Mouse (Mus musculus): ENCODE results near the gene Fbxw21.

DNA sequence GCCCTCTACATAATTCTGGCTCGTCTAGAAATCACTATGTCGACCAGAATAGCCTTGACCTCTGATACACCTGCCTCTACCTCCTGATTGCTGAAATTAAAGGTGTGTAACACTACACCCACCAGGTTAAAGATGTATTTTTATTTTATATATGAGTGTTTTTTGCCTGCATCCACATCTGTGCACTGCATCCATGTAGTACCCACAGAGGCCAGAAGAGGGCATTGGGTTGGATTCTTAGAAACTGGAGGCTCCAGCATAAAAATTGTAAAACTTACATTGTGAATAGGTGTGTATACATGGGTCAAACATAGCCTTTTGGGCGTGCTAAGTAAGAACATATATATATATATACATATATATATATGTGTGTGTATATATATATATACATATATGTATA is 33.6 kb downstream of the Fbxw21 start:
- TF ChIP-seq CTCF (IDR thresholded peaks at IDR 0.05; ENCODE audit: low read depth, low read length) (no peak), EP300 (IDR thresholded peaks at IDR 0.05; ENCODE audit: insufficient read depth, low read depth, low read length) (no peak)
